In genomic region chr16:23504320-23504744, GRCm38 (mm10) we compare ENCODE assay signal across 14 mouse cellular contexts. TPM values are rescaled to one million over a fixed set of nuclear protein-coding genes. Genes with fewer than 3 reads are reported as not detected.
A peak's percentile ranks its signal among the peaks of the same experiment; 100 is the strongest.
DNase-seq lines count a peak whose midpoint lies in the region; ATAC-seq lines count a peak whose summit lies in the region.
"Had no signal": no experiment of that assay in that cellular context is flagged by ENCODE, and none has a peak within 500 bp of the region (broad histone marks: within the 10 kb centered on the region; RNA-seq: fewer than 3 reads in every experiment).

No protein-coding gene starts in this region.

- peak; percentile 89 for ATAC-seq in forebrain, embryonic 14.5 days
- ATAC-seq in neural tube, embryonic 15.5 days (ENCODE audit: low FRiP score), result peak; percentile 78
- no peak for ATAC-seq in kidney, embryonic 16.5 days (ENCODE audit: low FRiP score, low TSS enrichment)

- DNase-seq in embryo, embryonic 10 days (ENCODE audit: low spot score), result peak; percentile 26
- no peak for DNase-seq in embryo, embryonic 10.5 days (ENCODE audit: low spot score)
- peak; percentile 78 for DNase-seq in forebrain, embryonic 14.5 days (ENCODE audit: low spot score)
- DNase-seq in mesoderm, embryonic 11.5 days (ENCODE audit: low read depth, low spot score), result peak; percentile 47
- DNase-seq in layer of hippocampus, postnatal 14 days (ENCODE audit: low spot score in 2 of 2), result no peak
- no peak for DNase-seq in heart, adult 8-10 months (ENCODE audit: low spot score)
- DNase-seq: cerebellum, adult 9-10 months; kidney, postnatal 36 days had no signal

- H3K9me3 ChIP-seq in forebrain, embryonic 14.5 days (replicated peaks; ENCODE audit: control insufficient read depth, low read length), result no peaks in the 10 kb centered on the region
- no peaks in the 10 kb centered on the region for H3K9me3 ChIP-seq in neural tube, embryonic 15.5 days (replicated peaks)
- H3K9me3 ChIP-seq in kidney, embryonic 16.5 days (ENCODE audit: low read length), result no peaks in the 10 kb centered on the region
- H3K9me3 ChIP-seq: embryonic facial prominence, embryonic 15.5 days; heart, embryonic 10.5 days; liver, embryonic 15.5 days had no signal

- H3K4me2 ChIP-seq in forebrain, embryonic 14.5 days (ENCODE audit: low read length), result peak overlapping the region; percentile 26
- no peak overlapping the region for H3K4me2 ChIP-seq in neural tube, embryonic 15.5 days
- H3K4me2 ChIP-seq in kidney, embryonic 16.5 days (replicated peaks; ENCODE audit: low read depth, low read length), result no peak overlapping the region
- H3K4me2 ChIP-seq: embryonic facial prominence, embryonic 15.5 days; liver, embryonic 15.5 days had no signal

- H3K9ac ChIP-seq in forebrain, embryonic 14.5 days (ENCODE audit: low read length), result peak overlapping the region; percentile 37; the same call in 1 of the 2 replicates
- no peak overlapping the region for H3K9ac ChIP-seq in neural tube, embryonic 15.5 days (replicated peaks)
- H3K9ac ChIP-seq in kidney, embryonic 16.5 days (replicated peaks; ENCODE audit: low read length), result no peak overlapping the region
- H3K9ac ChIP-seq: embryonic facial prominence, embryonic 15.5 days; liver, embryonic 15.5 days had no signal

- 2% methylated on average over 3 of the region's 3 CpGs for whole genome bisulfite sequencing in forebrain, embryonic 14.5 days
- 16% methylated on average over 3 of the region's 3 CpGs for WGBS in neural tube, embryonic 15.5 days
- 74% methylated on average over 3 of the region's 3 CpGs for WGBS in kidney, embryonic 16.5 days

- no peak overlapping the region for H3K4me3 ChIP-seq in forebrain, embryonic 14.5 days (ENCODE audit: low read depth, low read length)
- no peak overlapping the region for H3K4me3 ChIP-seq in neural tube, embryonic 15.5 days (replicated peaks)
- no peak overlapping the region for H3K4me3 ChIP-seq in kidney, embryonic 16.5 days (ENCODE audit: low read length)
- H3K4me3 ChIP-seq: embryonic facial prominence, embryonic 15.5 days; heart, embryonic 10.5 days; liver, embryonic 15.5 days had no signal

- H3K27me3 ChIP-seq in forebrain, embryonic 14.5 days (replicated peaks; ENCODE audit: control insufficient read depth, insufficient read depth, low read length), result no peaks in the 10 kb centered on the region
- H3K27me3 ChIP-seq in neural tube, embryonic 15.5 days (replicated peaks), result no peaks in the 10 kb centered on the region
- H3K27me3 ChIP-seq in kidney, embryonic 16.5 days (ENCODE audit: insufficient read depth, low read length), result no peaks in the 10 kb centered on the region
- H3K27me3 ChIP-seq: embryonic facial prominence, embryonic 15.5 days; liver, embryonic 15.5 days had no signal

- peak overlapping the region; percentile 79 for H3K27ac ChIP-seq in forebrain, embryonic 14.5 days (ENCODE audit: low read depth, low read length)
- peak overlapping the region; percentile 49; the same call in 1 of the 2 replicates for H3K27ac ChIP-seq in neural tube, embryonic 15.5 days (replicated peaks)
- H3K27ac ChIP-seq in kidney, embryonic 16.5 days (ENCODE audit: low read length), result no peak overlapping the region
- H3K27ac ChIP-seq: embryonic facial prominence, embryonic 15.5 days; heart, embryonic 10.5 days; liver, embryonic 15.5 days had no signal

- H3K36me3 ChIP-seq in forebrain, embryonic 14.5 days (ENCODE audit: control insufficient read depth, insufficient read depth, low read length), result peaks cover 16% of the 10 kb centered on the region; the same call in 1 of the 2 replicates
- no peaks in the 10 kb centered on the region for H3K36me3 ChIP-seq in neural tube, embryonic 15.5 days
- H3K36me3 ChIP-seq in kidney, embryonic 16.5 days (ENCODE audit: insufficient read depth, low read length), result no peaks in the 10 kb centered on the region
- H3K36me3 ChIP-seq: embryonic facial prominence, embryonic 15.5 days; heart, embryonic 10.5 days; liver, embryonic 15.5 days had no signal

- peaks cover 29% of the 10 kb centered on the region for H3K4me1 ChIP-seq in forebrain, embryonic 14.5 days (ENCODE audit: control insufficient read depth, insufficient read depth, low read length)
- H3K4me1 ChIP-seq in neural tube, embryonic 15.5 days, result peaks cover 15% of the 10 kb centered on the region
- no peaks in the 10 kb centered on the region for H3K4me1 ChIP-seq in kidney, embryonic 16.5 days (ENCODE audit: insufficient read depth, low read length)

RNA-seq across cellular contexts. Expression of gene Rtp4, which starts 15.8 kb away (rescaled TPM):
- polyA plus RNA-seq in forebrain, embryonic 14.5 days (2014; fragmentation: Nextera tagmentation; extraction: Ambion mirVana), result 3.1 and 4.0 TPM in 2 replicates
- 5.2 and 10.5 TPM in 2 replicates for polyA plus RNA-seq in neural tube, embryonic 15.5 days (2015; fragmentation: Nextera tagmentation; extraction: Ambion mirVana)
- total RNA-seq in layer of hippocampus, postnatal 14 days (2021), result 1 to 10 TPM in 1 of 2 experiments, under 1 TPM in 1; 0.69 to 1.4 TPM
- 1 to 10 TPM; 2.3 to 4.4 (median 3.6) TPM for total RNA-seq in heart, adult 8-10 months (2022)
- 6.7 and 8.4 TPM in 2 replicates for polyA plus RNA-seq in kidney, embryonic 16.5 days (2015; fragmentation: Nextera tagmentation; extraction: Ambion mirVana)

RNA-seq across cellular contexts. Expression of gene Masp1, which starts 16.3 kb away (rescaled TPM):
- polyA plus RNA-seq in forebrain, embryonic 14.5 days (2014; fragmentation: Nextera tagmentation; extraction: Ambion mirVana), result 44.6 and 47.4 TPM in 2 replicates
- 23.0 and 25.6 TPM in 2 replicates for polyA plus RNA-seq in neural tube, embryonic 15.5 days (2015; fragmentation: Nextera tagmentation; extraction: Ambion mirVana)
- 10 to 100 TPM; 18.8 to 19.3 TPM for total RNA-seq in layer of hippocampus, postnatal 14 days (2021)
- 10 to 100 TPM; 14.5 to 24.1 (median 18.5) TPM for total RNA-seq in heart, adult 8-10 months (2022)
- 7.6 and 8.0 TPM in 2 replicates for polyA plus RNA-seq in kidney, embryonic 16.5 days (2015; fragmentation: Nextera tagmentation; extraction: Ambion mirVana)
- total RNA-seq: hematopoietic stem cell, adult 5-6 weeks had no signal

Comparison
In these comparisons a context has a peak if more than half of its experiments do, and no peak if none do; other contexts are left out.
1. DNase-seq: peak in embryo, embryonic 10 days (single experiment), forebrain, embryonic 14.5 days (single experiment) and mesoderm, embryonic 11.5 days (single experiment); none in embryo, embryonic 10.5 days (single experiment), layer of hippocampus, postnatal 14 days (0 of 2) and heart, adult 8-10 months (single experiment).